Mouse (Mus musculus): ENCODE measurements around the gene C1qtnf5. TPM values are rescaled to one million over a fixed set of nuclear protein-coding genes. Genes with fewer than 3 reads are reported as not detected.

Gene C1qtnf5
- polyA plus RNA-seq, 1 experiment from 2014 or later: 1.3 TPM

GRCm38 (mm10) chr9:44069252-44069651, 37.8 kb upstream of the C1qtnf5 start:
- no peak overlapping the region for H3K4me2 ChIP-seq (ENCODE audit: low read depth, low read length)
- DNase-seq: no peak
- no peaks in the 10 kb centered on the region for H3K36me3 ChIP-seq (replicated peaks; ENCODE audit: insufficient read depth, low read length)
- no peak overlapping the region for H3K4me3 ChIP-seq (ENCODE audit: low read depth, low read length)
- no peaks in the 10 kb centered on the region for H3K9me3 ChIP-seq (ENCODE audit: low read length)
- H3K9ac ChIP-seq (replicated peaks): no peak overlapping the region
- TF ChIP-seq EP300 (IDR thresholded peaks at IDR 0.05; ENCODE audit: low read depth) (no peak), CTCF (IDR thresholded peaks at IDR 0.05; ENCODE audit: low read depth) (no peak)
- no peaks in the 10 kb centered on the region for H3K27me3 ChIP-seq (ENCODE audit: insufficient read depth, low read length)
- no peak for ATAC-seq
- 37% methylated on average over 7 of the region's 7 CpGs for WGBS (ENCODE audit: insufficient replicate concordance)
- no peak overlapping the region for H3K27ac ChIP-seq (ENCODE audit: low read depth)
- H3K4me1 ChIP-seq (ENCODE audit: insufficient read depth): peaks cover 8% of the 10 kb centered on the region; the same call in 1 of the 2 replicates

GRCm38 (mm10) chr9:44070113-44070843, 36.8 kb upstream of the C1qtnf5 start:
- Histone ChIP-seq H3K4me3 (ENCODE audit: low read depth, low read length) (no peak overlapping the region), H3K4me1 (ENCODE audit: insufficient read depth) (peaks cover 8% of the 10 kb centered on the region; the same call in 1 of the 2 replicates), H3K36me3 (replicated peaks; ENCODE audit: insufficient read depth, low read length) (no peaks in the 10 kb centered on the region), H3K9me3 (ENCODE audit: low read length) (no peaks in the 10 kb centered on the region), H3K27me3 (ENCODE audit: insufficient read depth, low read length) (no peaks in the 10 kb centered on the region), H3K9ac (replicated peaks) (no peak overlapping the region), H3K4me2 (ENCODE audit: low read depth, low read length) (no peak overlapping the region), H3K27ac (ENCODE audit: low read depth) (no peak overlapping the region)
- WGBS (ENCODE audit: insufficient replicate concordance): 68% methylated on average over 14 of the region's 14 CpGs
- no peak for ATAC-seq
- TF ChIP-seq CTCF (IDR thresholded peaks at IDR 0.05; ENCODE audit: low read depth) (no peak), EP300 (IDR thresholded peaks at IDR 0.05; ENCODE audit: low read depth) (no peak)
- no peak for DNase-seq

- no peak overlapping the region for H3K4me2 ChIP-seq (ENCODE audit: low read depth, low read length)
- no peak overlapping the region for H3K4me3 ChIP-seq (ENCODE audit: low read depth, low read length)
- ATAC-seq (no peak), DNase-seq (no peak)
- TF ChIP-seq CTCF (IDR thresholded peaks at IDR 0.05; ENCODE audit: low read depth) (no peak), EP300 (IDR thresholded peaks at IDR 0.05; ENCODE audit: low read depth) (no peak)
- H3K4me1 ChIP-seq (ENCODE audit: insufficient read depth): peaks cover 8% of the 10 kb centered on the region; the same call in 1 of the 2 replicates
- no peaks in the 10 kb centered on the region for H3K36me3 ChIP-seq (replicated peaks; ENCODE audit: insufficient read depth, low read length)
- no peaks in the 10 kb centered on the region for H3K27me3 ChIP-seq (ENCODE audit: insufficient read depth, low read length)
- H3K27ac ChIP-seq (ENCODE audit: low read depth): no peak overlapping the region
- H3K9me3 ChIP-seq (ENCODE audit: low read length): no peaks in the 10 kb centered on the region
- H3K9ac ChIP-seq (replicated peaks): no peak overlapping the region
- WGBS (ENCODE audit: insufficient replicate concordance): 70% methylated on average over 8 of the region's 8 CpGs
These were observed 36.2 kb upstream of the C1qtnf5 start for GRCm38 (mm10) chr9:44070844-44071231.

- Histone ChIP-seq H3K9me3 (ENCODE audit: low read length) (no peaks in the 10 kb centered on the region), H3K4me1 (ENCODE audit: insufficient read depth) (peaks cover 7% of the 10 kb centered on the region; the same call in 1 of the 2 replicates), H3K27me3 (ENCODE audit: insufficient read depth, low read length) (no peaks in the 10 kb centered on the region), H3K9ac (replicated peaks) (no peak overlapping the region), H3K4me3 (ENCODE audit: low read depth, low read length) (no peak overlapping the region), H3K4me2 (ENCODE audit: low read depth, low read length) (no peak overlapping the region), H3K36me3 (replicated peaks; ENCODE audit: insufficient read depth, low read length) (no peaks in the 10 kb centered on the region), H3K27ac (ENCODE audit: low read depth) (no peak overlapping the region)
- WGBS (ENCODE audit: insufficient replicate concordance): 49% methylated on average over 11 of the region's 11 CpGs
- DNase-seq: no peak
- no peak for ATAC-seq
- no peak for TF ChIP-seq EP300 (IDR thresholded peaks at IDR 0.05; ENCODE audit: low read depth)
These were observed 35.0 kb upstream of the C1qtnf5 start for GRCm38 (mm10) chr9:44071914-44072598.

- no peak for DNase-seq
- H3K36me3 ChIP-seq (replicated peaks; ENCODE audit: insufficient read depth, low read length): no peaks in the 10 kb centered on the region
- no peak overlapping the region for H3K9ac ChIP-seq (replicated peaks)
- H3K27me3 ChIP-seq (ENCODE audit: insufficient read depth, low read length): no peaks in the 10 kb centered on the region
- no peak overlapping the region for H3K4me2 ChIP-seq (ENCODE audit: low read depth, low read length)
- no peak for TF ChIP-seq CTCF (IDR thresholded peaks at IDR 0.05; ENCODE audit: low read depth)
- no peak for TF ChIP-seq EP300 (IDR thresholded peaks at IDR 0.05; ENCODE audit: low read depth)
- peaks cover 2% of the 10 kb centered on the region; the same call in 1 of the 2 replicates for H3K4me1 ChIP-seq (ENCODE audit: insufficient read depth)
- no peaks in the 10 kb centered on the region for H3K9me3 ChIP-seq (ENCODE audit: low read length)
- 50% methylated on average over 4 of the region's 4 CpGs for WGBS (ENCODE audit: insufficient replicate concordance)
- no peak for ATAC-seq
- no peak overlapping the region for H3K4me3 ChIP-seq (ENCODE audit: low read depth, low read length)
- H3K27ac ChIP-seq (ENCODE audit: low read depth): no peak overlapping the region
These were observed 34.5 kb upstream of the C1qtnf5 start for GRCm38 (mm10) chr9:44072599-44072915.

GRCm38 (mm10) chr9:44073115-44073514, 33.9 kb upstream of the C1qtnf5 start:
- Histone ChIP-seq H3K4me2 (ENCODE audit: low read depth, low read length) (no peak overlapping the region), H3K27ac (ENCODE audit: low read depth) (no peak overlapping the region), H3K27me3 (ENCODE audit: insufficient read depth, low read length) (no peaks in the 10 kb centered on the region), H3K9me3 (ENCODE audit: low read length) (no peaks in the 10 kb centered on the region), H3K4me3 (ENCODE audit: low read depth, low read length) (no peak overlapping the region), H3K36me3 (replicated peaks; ENCODE audit: insufficient read depth, low read length) (no peaks in the 10 kb centered on the region), H3K4me1 (ENCODE audit: insufficient read depth) (no peaks in the 10 kb centered on the region), H3K9ac (replicated peaks) (no peak overlapping the region)
- WGBS (ENCODE audit: insufficient replicate concordance): 68% methylated on average over 5 of the region's 5 CpGs
- ATAC-seq: no peak
- TF ChIP-seq EP300 (IDR thresholded peaks at IDR 0.05; ENCODE audit: low read depth) (no peak), CTCF (IDR thresholded peaks at IDR 0.05; ENCODE audit: low read depth) (no peak)
- no peak for DNase-seq
